Mouse (Mus musculus): ENCODE results near the gene Themis2. TPM values are rescaled to one million over a fixed set of nuclear protein-coding genes. Genes with fewer than 3 reads are reported as not detected.
A peak's percentile ranks its signal among the peaks of the same experiment; 100 is the strongest.

Themis2 gene
- total and polyA plus RNA-seq, 3 experiments = 9.3 to 35.7 (median 14.2) TPM

- no peak; the same call in 1 of the 2 replicates for TF ChIP-seq MAX (IDR thresholded peaks at IDR 0.05; ENCODE audit: low read length)
These were observed 46.2 kb upstream of the Themis2 start (continued) for GRCm38 (mm10) chr4:132842281-132842906.

- H3K27me3 ChIP-seq (replicated peaks) = no peaks in the 10 kb centered on the region
- in situ Hi-C loops (cut with MboI; ENCODE audit: low pct_ligation_motif_present, low pct_unique_long_range_greater_than_20kb, low sequenced_read_pairs) = no loop called here
- DNase-seq (ENCODE audit: extremely low read depth) = peak; percentile 31
- no peaks in the 10 kb centered on the region for H3K9me3 ChIP-seq (replicated peaks; ENCODE audit: low read length)
- peaks cover 64% of the 10 kb centered on the region for H3K79me2 ChIP-seq (replicated peaks; ENCODE audit: control insufficient read depth, extremely low read depth, insufficient read depth, poor library complexity, severe bottlenecking)
- peak overlapping the region; percentile 90 for H3K9ac ChIP-seq (ENCODE audit: insufficient read depth, low read depth)
- dilution Hi-C loops (cut with MboI; ENCODE audit: extremely low pct_ligation_motif_present, extremely low pct_unique_long_range_greater_than_20kb, low sequenced_read_pairs) = no loop called here
- peaks cover 0 to 22% of the 10 kb centered on the region in 2 experiments; a peak in 2 of 4 replicates for H3K4me1 ChIP-seq (ENCODE audit: control insufficient read depth in 1 of 2, insufficient read depth in 2 of 2)
- peaks cover 30 to 45% of the 10 kb centered on the region in 2 experiments for H3K36me3 ChIP-seq (replicated peaks in 1 of 2; ENCODE audit: control insufficient read depth in 1 of 2, insufficient read depth in 1 of 2, low read length in 1 of 2)
- no peak overlapping the region for H3K27ac ChIP-seq (ENCODE audit: insufficient read depth, low read depth)
- H3K4me2 ChIP-seq (ENCODE audit: insufficient read depth, low read depth, poor library complexity, severe bottlenecking) = peak overlapping the region; percentile 97
- TF ChIP-seq USF2 (conservative IDR thresholded peaks at IDR 0.05; ENCODE audit: low read depth, low read length) = no peak
- no peak for TF ChIP-seq ZMIZ1 (IDR thresholded peaks at IDR 0.05; ENCODE audit: low read depth, low read length)
- no peak for TF ChIP-seq TCF12 (IDR thresholded peaks at IDR 0.05; ENCODE audit: low read depth, low read length)
- TF ChIP-seq ZKSCAN1 (IDR thresholded peaks at IDR 0.05; ENCODE audit: borderline replicate concordance, low read depth, low read length) = no peak
- no peak for TF ChIP-seq NRF1 (IDR thresholded peaks at IDR 0.05; ENCODE audit: low read depth, low read length)
- no peak for TF ChIP-seq ZC3H11A (IDR thresholded peaks at IDR 0.05; ENCODE audit: low read depth, low read length)
- no peak for TF ChIP-seq NELFE (IDR thresholded peaks at IDR 0.05; ENCODE audit: low read depth, low read length)
- TF ChIP-seq ELF1 (IDR thresholded peaks at IDR 0.05; ENCODE audit: low read depth, low read length) = no peak; the same call in 1 of the 2 replicates
- TF ChIP-seq MXI1 (IDR thresholded peaks at IDR 0.05; ENCODE audit: low read depth, low read length) = no peak
- H3K4me3 ChIP-seq (replicated peaks in 1 of 3; ENCODE audit: low read depth in 2 of 3, low read length in 2 of 3, poor library complexity in 1 of 3) = peak overlapping the region; percentile 90 to 97 (median 94)
These were observed 45.3 kb upstream of the Themis2 start for GRCm38 (mm10) chr4:132841493-132841892.

GRCm38 (mm10) chr4:132823614-132824366 is 27.6 kb upstream of the Themis2 start:
- no peaks in the 10 kb centered on the region for H3K27me3 ChIP-seq (replicated peaks)
- peaks cover 32 to 44% of the 10 kb centered on the region in 2 experiments for H3K36me3 ChIP-seq (replicated peaks in 1 of 2; ENCODE audit: control insufficient read depth in 1 of 2, insufficient read depth in 1 of 2, low read length in 1 of 2)
- no peak overlapping the region for H3K4me3 ChIP-seq (replicated peaks in 1 of 3; ENCODE audit: low read depth in 2 of 3, low read length in 2 of 3, poor library complexity in 1 of 3)
- no peak overlapping the region for H3K27ac ChIP-seq (ENCODE audit: insufficient read depth, low read depth)
- no peaks in the 10 kb centered on the region for H3K9me3 ChIP-seq (replicated peaks; ENCODE audit: low read length)
- DNase-seq (ENCODE audit: extremely low read depth) = peak; percentile 86
- H3K4me2 ChIP-seq (ENCODE audit: insufficient read depth, low read depth, poor library complexity, severe bottlenecking) = no peak overlapping the region
- in situ Hi-C loops (cut with MboI; ENCODE audit: low pct_ligation_motif_present, low pct_unique_long_range_greater_than_20kb, low sequenced_read_pairs) = no loop called here
- H3K79me2 ChIP-seq (replicated peaks; ENCODE audit: control insufficient read depth, extremely low read depth, insufficient read depth, poor library complexity, severe bottlenecking) = no peaks in the 10 kb centered on the region
- peaks cover 0 to 27% of the 10 kb centered on the region in 2 experiments; a peak in 2 of 4 replicates for H3K4me1 ChIP-seq (ENCODE audit: control insufficient read depth in 1 of 2, insufficient read depth in 2 of 2)
- dilution Hi-C loops (cut with MboI; ENCODE audit: extremely low pct_ligation_motif_present, extremely low pct_unique_long_range_greater_than_20kb, low sequenced_read_pairs) = no loop called here
- no peak overlapping the region for H3K9ac ChIP-seq (ENCODE audit: insufficient read depth, low read depth)
- TF ChIP-seq JUN (IDR thresholded peaks at IDR 0.05; ENCODE audit: insufficient read depth, low read depth, low read length) = no peak
- TF ChIP-seq MAZ (IDR thresholded peaks at IDR 0.05; ENCODE audit: low read depth, low read length) = 0 out of 2 replicates have a peak, but pooled peaks have one; percentile 47
- peak; percentile 66; the same call in 1 of the 2 replicates for TF ChIP-seq MXI1 (IDR thresholded peaks at IDR 0.05; ENCODE audit: low read depth, low read length)
- no peak for TF ChIP-seq ZKSCAN1 (IDR thresholded peaks at IDR 0.05; ENCODE audit: borderline replicate concordance, low read depth, low read length)
- peak; percentile 53; the same call in 1 of the 2 replicates for TF ChIP-seq MAX (IDR thresholded peaks at IDR 0.05; ENCODE audit: low read length)
- TF ChIP-seq CHD2 (IDR thresholded peaks at IDR 0.05; ENCODE audit: low read length) = peak; percentile 44; the same call in 1 of the 2 replicates
- 0 out of 2 replicates have a peak, but pooled peaks have one; percentile 6 for TF ChIP-seq JUND (conservative IDR thresholded peaks at IDR 0.05; ENCODE audit: low read depth, low read length)
- peak; percentile 96 to 98 for TF ChIP-seq CTCF (conservative IDR thresholded peaks at IDR 0.05 in 1 of 2, IDR thresholded peaks at IDR 0.05 in 1 of 2; ENCODE audit: low read depth in 2 of 2, low read length in 2 of 2)
- TF ChIP-seq SMC3 (IDR thresholded peaks at IDR 0.05; ENCODE audit: low read depth, low read length) = peak; percentile 97
- TF ChIP-seq GABPA (IDR thresholded peaks at IDR 0.05; ENCODE audit: insufficient replicate concordance, low read depth, low read length) = no peak
- TF ChIP-seq CHD1 (IDR thresholded peaks at IDR 0.05; ENCODE audit: low read depth, low read length) = no peak
- TF ChIP-seq MEF2A (IDR thresholded peaks at IDR 0.05; ENCODE audit: borderline replicate concordance, low read depth, low read length) = peak; percentile 13
- no peak for TF ChIP-seq EP300 (IDR thresholded peaks at IDR 0.05; ENCODE audit: low read length)
- no peak for TF ChIP-seq E2F4 (IDR thresholded peaks at IDR 0.05; ENCODE audit: insufficient replicate concordance, low read depth, low read length)
- no peak for TF ChIP-seq POLR2AphosphoS2 (IDR thresholded peaks at IDR 0.05; ENCODE audit: low read depth, low read length)
- TF ChIP-seq TCF12 (IDR thresholded peaks at IDR 0.05; ENCODE audit: low read depth, low read length) = no peak
- TF ChIP-seq TBP (conservative IDR thresholded peaks at IDR 0.05; ENCODE audit: low read depth, low read length) = no peak
- TF ChIP-seq IRF4 (IDR thresholded peaks at IDR 0.05; ENCODE audit: low read depth, low read length) = peak; percentile 29
- TF ChIP-seq USF1 (IDR thresholded peaks at IDR 0.05; ENCODE audit: low read depth, low read length) = no peak
- peak; percentile 69 for TF ChIP-seq SIN3A (IDR thresholded peaks at IDR 0.05; ENCODE audit: low read length)
- TF ChIP-seq HCFC1 (IDR thresholded peaks at IDR 0.05; ENCODE audit: low read depth, low read length) = no peak; the same call in 1 of the 2 replicates

All from CH12.LX (cell line).